17 mouse cellular contexts compared by ENCODE assay signal in genomic region chr5:24741172-24741885, GRCm38 (mm10). TPM values are rescaled to one million over a fixed set of nuclear protein-coding genes. Genes with fewer than 3 reads are reported as not detected.
A peak's percentile ranks its signal among the peaks of the same experiment; 100 is the strongest.
DNase-seq lines count a peak whose midpoint lies in the region; ATAC-seq lines count a peak whose summit lies in the region.
"Had no signal": no experiment of that assay in that cellular context is flagged by ENCODE, and none has a peak within 500 bp of the region (broad histone marks: within the 10 kb centered on the region; RNA-seq: fewer than 3 reads in every experiment).

No protein-coding gene starts in this region.

- no peak for DNase-seq in heart, postnatal 25 days (ENCODE audit: low spot score)
- DNase-seq in lung, postnatal 14 days = no peak
- DNase-seq in neural tube, embryonic 11.5 days (ENCODE audit: low spot score) = peak; percentile 25
- no peak for DNase-seq in gastrocnemius, adult 18-20 months (ENCODE audit: low spot score)
- DNase-seq in cerebellum, adult 9-11 months = no peak
- DNase-seq: cerebellum, postnatal 25 days; gastrocnemius, postnatal 25 days; heart, postnatal 4 days; kidney, postnatal 36 days had no signal

- no peaks in the 10 kb centered on the region for H3K9me3 ChIP-seq in heart, embryonic 13.5 days
- no peaks in the 10 kb centered on the region for H3K9me3 ChIP-seq in lung, embryonic 16.5 days (ENCODE audit: control insufficient read depth, low read length)
- H3K9me3 ChIP-seq in embryonic facial prominence, embryonic 15.5 days (replicated peaks) = no peaks in the 10 kb centered on the region
- no peaks in the 10 kb centered on the region for H3K9me3 ChIP-seq in neural tube, embryonic 11.5 days (ENCODE audit: control insufficient read depth, low read length)
- H3K9me3 ChIP-seq: liver, embryonic 15.5 days; midbrain, embryonic 13.5 days had no signal

- WGBS in heart, embryonic 13.5 days = 55% methylated on average over 15 of the region's 15 CpGs
- WGBS in lung, embryonic 16.5 days = 57% methylated on average over 15 of the region's 15 CpGs
- 20% methylated on average over 15 of the region's 15 CpGs for WGBS in embryonic facial prominence, embryonic 15.5 days
- 65% methylated on average over 15 of the region's 15 CpGs for WGBS in neural tube, embryonic 11.5 days

- intact Hi-C loops in heart, postnatal 25 days (cut with DNase I) = no loop called here

- H3K9ac ChIP-seq in heart, embryonic 13.5 days = no peak overlapping the region
- H3K9ac ChIP-seq in lung, embryonic 16.5 days (ENCODE audit: low read length) = no peak overlapping the region
- H3K9ac ChIP-seq in embryonic facial prominence, embryonic 15.5 days = peak overlapping the region; percentile 26; the same call in 1 of the 2 replicates
- H3K9ac ChIP-seq in neural tube, embryonic 11.5 days (ENCODE audit: low read length) = no peak overlapping the region
- H3K9ac ChIP-seq: liver, embryonic 15.5 days; midbrain, embryonic 13.5 days had no signal

- no peak overlapping the region for H3K4me3 ChIP-seq in heart, embryonic 13.5 days
- H3K4me3 ChIP-seq in lung, embryonic 16.5 days (ENCODE audit: low read length) = no peak overlapping the region
- no peak overlapping the region for H3K4me3 ChIP-seq in embryonic facial prominence, embryonic 15.5 days (replicated peaks)
- no peak overlapping the region for H3K4me3 ChIP-seq in neural tube, embryonic 11.5 days (ENCODE audit: low read depth, low read length)
- H3K4me3 ChIP-seq: left cerebral cortex, adult 2 months; liver, embryonic 15.5 days; midbrain, embryonic 13.5 days had no signal

- ATAC-seq in heart, embryonic 13.5 days (ENCODE audit: extremely low read depth, insufficient number of reproducible peaks, low FRiP score, low TSS enrichment) = no peak
- ATAC-seq in lung, embryonic 16.5 days (ENCODE audit: low read depth) = peak; percentile 64
- peak; percentile 82; the same call in 1 of the 2 replicates for ATAC-seq in embryonic facial prominence, embryonic 15.5 days (ENCODE audit: insufficient number of reproducible peaks, low FRiP score, low TSS enrichment, low read depth)
- no peak for ATAC-seq in neural tube, embryonic 11.5 days (ENCODE audit: insufficient read depth, low FRiP score, low TSS enrichment)
- ATAC-seq: midbrain, embryonic 13.5 days had no signal

- peaks cover 33% of the 10 kb centered on the region for H3K4me1 ChIP-seq in heart, embryonic 13.5 days
- H3K4me1 ChIP-seq in lung, embryonic 16.5 days (replicated peaks; ENCODE audit: control insufficient read depth, insufficient read depth, low read length) = peaks cover 19% of the 10 kb centered on the region
- H3K4me1 ChIP-seq in embryonic facial prominence, embryonic 15.5 days = peaks cover 28% of the 10 kb centered on the region
- no peaks in the 10 kb centered on the region; the same call in 1 of the 2 replicates for H3K4me1 ChIP-seq in neural tube, embryonic 11.5 days (ENCODE audit: control insufficient read depth, insufficient read depth, low read length)
- H3K4me1 ChIP-seq: midbrain, embryonic 13.5 days had no signal

- H3K4me2 ChIP-seq in heart, embryonic 13.5 days = no peak overlapping the region
- no peak overlapping the region for H3K4me2 ChIP-seq in lung, embryonic 16.5 days (ENCODE audit: low read depth, low read length)
- no peak overlapping the region for H3K4me2 ChIP-seq in embryonic facial prominence, embryonic 15.5 days (replicated peaks)
- no peak overlapping the region for H3K4me2 ChIP-seq in neural tube, embryonic 11.5 days (ENCODE audit: low read depth)
- H3K4me2 ChIP-seq: liver, embryonic 15.5 days; midbrain, embryonic 13.5 days had no signal

- peak overlapping the region; percentile 37; the same call in 1 of the 2 replicates for H3K27ac ChIP-seq in heart, embryonic 13.5 days (replicated peaks)
- peak overlapping the region; percentile 26; the same call in 1 of the 2 replicates for H3K27ac ChIP-seq in lung, embryonic 16.5 days (ENCODE audit: low read length)
- H3K27ac ChIP-seq in embryonic facial prominence, embryonic 15.5 days (replicated peaks) = peak overlapping the region; percentile 77
- 0 out of 2 replicates have a peak overlapping the region, but pooled peaks have one; percentile 27 for H3K27ac ChIP-seq in neural tube, embryonic 11.5 days (ENCODE audit: low read depth, low read length)
- H3K27ac ChIP-seq: left cerebral cortex, adult 2 months; liver, embryonic 15.5 days; midbrain, embryonic 13.5 days had no signal

- H3K27me3 ChIP-seq in heart, embryonic 13.5 days (replicated peaks) = no peaks in the 10 kb centered on the region; the same call in 1 of the 2 replicates
- H3K27me3 ChIP-seq in lung, embryonic 16.5 days (ENCODE audit: control insufficient read depth, insufficient read depth, low read depth, low read length) = no peaks in the 10 kb centered on the region
- H3K27me3 ChIP-seq in embryonic facial prominence, embryonic 15.5 days = no peaks in the 10 kb centered on the region
- no peaks in the 10 kb centered on the region for H3K27me3 ChIP-seq in neural tube, embryonic 11.5 days (ENCODE audit: control insufficient read depth, insufficient read depth, low read length)
- H3K27me3 ChIP-seq: liver, embryonic 15.5 days; midbrain, embryonic 13.5 days had no signal

- H3K36me3 ChIP-seq in heart, embryonic 13.5 days = no peaks in the 10 kb centered on the region
- no peaks in the 10 kb centered on the region for H3K36me3 ChIP-seq in lung, embryonic 16.5 days (ENCODE audit: control insufficient read depth, insufficient read depth, low read length)
- H3K36me3 ChIP-seq in embryonic facial prominence, embryonic 15.5 days = no peaks in the 10 kb centered on the region
- no peaks in the 10 kb centered on the region for H3K36me3 ChIP-seq in neural tube, embryonic 11.5 days (ENCODE audit: control insufficient read depth, insufficient read depth, low read length)
- H3K36me3 ChIP-seq: liver, embryonic 15.5 days; midbrain, embryonic 13.5 days had no signal

RNA-seq across cellular contexts. Expression of gene Wdr86, which starts 10.8 kb away (rescaled TPM):
- 7.7 and 7.9 TPM in 2 replicates for polyA plus RNA-seq in heart, embryonic 13.5 days (2015; fragmentation: Nextera tagmentation; extraction: Ambion mirVana)
- under 1 TPM; 0.44 to 0.59 TPM for total RNA-seq in heart, postnatal 25 days (2021)
- 30.5 and 31.5 TPM in 2 replicates for polyA plus RNA-seq in lung, embryonic 16.5 days (2015; fragmentation: Nextera tagmentation; extraction: Ambion mirVana)
- 31.3 and 35.9 TPM in 2 replicates for polyA plus RNA-seq in embryonic facial prominence, embryonic 15.5 days (2015; fragmentation: Nextera tagmentation; extraction: Ambion mirVana)
- polyA plus RNA-seq in neural tube, embryonic 11.5 days (2014; fragmentation: Nextera tagmentation; extraction: Ambion mirVana) = 14.2 and 16.9 TPM in 2 replicates
- total RNA-seq in gastrocnemius, adult 18-20 months (2021) = not detected
- total RNA-seq: gastrocnemius, postnatal 25 days had no signal

RNA-seq across cellular contexts. Expression of gene Crygn, which starts 16.5 kb away (rescaled TPM):
- 1.9 and 3.0 TPM in 2 replicates for polyA plus RNA-seq in heart, embryonic 13.5 days (2015; fragmentation: Nextera tagmentation; extraction: Ambion mirVana)
- total RNA-seq in heart, postnatal 25 days (2021) = not detected
- polyA plus RNA-seq in lung, embryonic 16.5 days (2015; fragmentation: Nextera tagmentation; extraction: Ambion mirVana) = 3.2 and 3.4 TPM in 2 replicates
- 2.6 and 2.8 TPM in 2 replicates for polyA plus RNA-seq in embryonic facial prominence, embryonic 15.5 days (2015; fragmentation: Nextera tagmentation; extraction: Ambion mirVana)
- not detected in 2 replicates for polyA plus RNA-seq in neural tube, embryonic 11.5 days (2014; fragmentation: Nextera tagmentation; extraction: Ambion mirVana)
- not detected for total RNA-seq in gastrocnemius, adult 18-20 months (2021)
- total RNA-seq: gastrocnemius, postnatal 25 days; heart, postnatal 4 days; neutrophil, adult 5-6 weeks had no signal
- polyA plus RNA-seq: liver, embryonic 15.5 days; midbrain, embryonic 13.5 days; small intestine, adult 2 months had no signal

RNA-seq across cellular contexts. Expression of gene Nub1, which starts 56.0 kb away (rescaled TPM):
- 24.7 and 25.2 TPM in 2 replicates for polyA plus RNA-seq in heart, embryonic 13.5 days (2015; fragmentation: Nextera tagmentation; extraction: Ambion mirVana)
- 10 to 100 TPM; 30.0 to 33.6 TPM for total RNA-seq in heart, postnatal 25 days (2021)
- polyA plus RNA-seq in lung, embryonic 16.5 days (2015; fragmentation: Nextera tagmentation; extraction: Ambion mirVana) = 39.0 and 40.0 TPM in 2 replicates
- polyA plus RNA-seq in embryonic facial prominence, embryonic 15.5 days (2015; fragmentation: Nextera tagmentation; extraction: Ambion mirVana) = 31.5 and 34.4 TPM in 2 replicates
- 40.5 and 41.8 TPM in 2 replicates for polyA plus RNA-seq in neural tube, embryonic 11.5 days (2014; fragmentation: Nextera tagmentation; extraction: Ambion mirVana)
- 10 to 100 TPM; 31.1 to 33.2 TPM for total RNA-seq in gastrocnemius, adult 18-20 months (2021)

Comparison
In these comparisons a context has a peak if more than half of its experiments do, and no peak if none do; other contexts are left out.
1. ATAC-seq: peak in lung, embryonic 16.5 days (single experiment) and embryonic facial prominence, embryonic 15.5 days (single experiment); none in heart, embryonic 13.5 days (single experiment) and neural tube, embryonic 11.5 days (single experiment).
2. H3K27ac ChIP-seq: peak in every context shown above with its lines; median percentile 77 in embryonic facial prominence, embryonic 15.5 days; 37 in heart, embryonic 13.5 days; 27 in neural tube, embryonic 11.5 days; 26 in lung, embryonic 16.5 days.